7 mouse cellular contexts compared by ENCODE assay signal in genomic region chr11:120187236-120188101, GRCm38 (mm10). TPM values are rescaled to one million over a fixed set of nuclear protein-coding genes. Genes with fewer than 3 reads are reported as not detected.
DNase-seq lines count a peak whose midpoint lies in the region; ATAC-seq and TF ChIP-seq lines count a peak whose summit lies in the region.

No protein-coding gene starts in this region.

- H3K27me3 ChIP-seq in forebrain, embryonic 15.5 days, result no peaks in the 10 kb centered on the region
- H3K27me3 ChIP-seq in kidney, adult 2 months (replicated peaks; ENCODE audit: control insufficient read depth, insufficient read depth, low read length), result no peaks in the 10 kb centered on the region

- peak overlapping the region; percentile 96 for H3K27ac ChIP-seq in forebrain, embryonic 15.5 days (replicated peaks)
- peak overlapping the region; percentile 91 for H3K27ac ChIP-seq in kidney, adult 2 months (ENCODE audit: insufficient read depth, low read depth, low read length)

- peak overlapping the region; percentile 72 for H3K4me3 ChIP-seq in forebrain, embryonic 15.5 days
- peak overlapping the region; percentile 59 for H3K4me3 ChIP-seq in kidney, adult 2 months (ENCODE audit: insufficient read depth, low read depth, low read length)

- no peaks in the 10 kb centered on the region for H3K36me3 ChIP-seq in forebrain, embryonic 15.5 days
- H3K36me3 ChIP-seq in kidney, adult 2 months (ENCODE audit: control insufficient read depth, insufficient read depth, low read length), result no peaks in the 10 kb centered on the region

- H3K4me1 ChIP-seq in forebrain, embryonic 15.5 days, result peaks cover 47% of the 10 kb centered on the region
- peaks cover 21% of the 10 kb centered on the region for H3K4me1 ChIP-seq in kidney, adult 2 months (ENCODE audit: control insufficient read depth, insufficient read depth, low read length)

- no peaks in the 10 kb centered on the region for H3K9me3 ChIP-seq in forebrain, embryonic 15.5 days

- H3K9ac ChIP-seq in forebrain, embryonic 15.5 days (replicated peaks), result peak overlapping the region; percentile 93

- TF ChIP-seq CTCF in kidney, adult 2 months (conservative IDR thresholded peaks at IDR 0.05; ENCODE audit: insufficient read depth, insufficient read length, low read depth, low read length), result no peak

- peak overlapping the region; percentile 81 for H3K4me2 ChIP-seq in forebrain, embryonic 15.5 days (replicated peaks)

- DNase-seq in urinary bladder, adult 18-20 months (ENCODE audit: low spot score in 2 of 2), result peak; percentile 22 to 40
- DNase-seq in urinary bladder, postnatal 10 days (ENCODE audit: low spot score), result no peak
- DNase-seq in kidney, adult 2 months, result peak; percentile 80
- peak; percentile 52 for DNase-seq in lung, postnatal 10 days
- peak; percentile 35 for DNase-seq in urinary bladder, adult 2 months (ENCODE audit: low spot score)
- no peak for DNase-seq in spleen, postnatal 14 days (ENCODE audit: low spot score in 2 of 2)

- under 1% methylated on average over 43 of the region's 43 CpGs for WGBS in forebrain, embryonic 15.5 days
- 4% methylated on average over 43 of the region's 43 CpGs for WGBS in kidney, adult 2 months

- no peak for TF ChIP-seq POLR2A in kidney, adult 2 months (IDR thresholded peaks at IDR 0.05; ENCODE audit: low read depth, low read length)

- ATAC-seq in forebrain, embryonic 15.5 days (replicated peaks), result no peak

RNA-seq across cellular contexts. Expression of gene Slc38a10, which starts 36.3 kb away (rescaled TPM):
- polyA plus RNA-seq in forebrain, embryonic 15.5 days (2015; fragmentation: Nextera tagmentation; extraction: Ambion mirVana), result 97.7 and 98.9 TPM in 2 replicates
- polyA plus RNA-seq in kidney, adult 2 months (2012; rRNA removed), result 151 and 178 TPM in 2 replicates
- polyA plus RNA-seq in urinary bladder, adult 2 months (2012; rRNA removed), result 60.0 and 72.0 TPM in 2 replicates

RNA-seq across cellular contexts. Expression of gene Bahcc1, which starts 45.3 kb away (rescaled TPM):
- 15.4 and 16.1 TPM in 2 replicates for polyA plus RNA-seq in forebrain, embryonic 15.5 days (2015; fragmentation: Nextera tagmentation; extraction: Ambion mirVana)
- 8.0 and 9.2 TPM in 2 replicates for polyA plus RNA-seq in kidney, adult 2 months (2012; rRNA removed)
- 4.3 and 8.2 TPM in 2 replicates for polyA plus RNA-seq in urinary bladder, adult 2 months (2012; rRNA removed)

Comparison
In these comparisons a context has a peak if more than half of its experiments do, and no peak if none do; other contexts are left out.
1. DNase-seq: peak in urinary bladder, adult 18-20 months (2 of 2), kidney, adult 2 months (single experiment), lung, postnatal 10 days (single experiment) and urinary bladder, adult 2 months (single experiment); none in urinary bladder, postnatal 10 days (single experiment) and spleen, postnatal 14 days (0 of 2).